Mouse (Mus musculus) layer of hippocampus, adult 8-10 months (tissue): ENCODE results near the gene Slc5a5. TPM values are rescaled to one million over a fixed set of nuclear protein-coding genes. Genes with fewer than 3 reads are reported as not detected.

Experiments
- DNase-seq, 2 experiments: peaks; one replicate each; pipeline ENCODE4 v3.0.0; 2022; ENCODE audit warnings: low spot score in 2 of 2
- total RNA-seq, 4 experiments: library from RNA; stranded (reverse); gene quantifications; 2 replicates each; pipeline ENCODE4 v1.2.4; 2022

Slc5a5 gene
- total RNA-seq, 4 experiments from 2014 or later = 10.5 to 12.3 (median 11.0) TPM

DNA sequence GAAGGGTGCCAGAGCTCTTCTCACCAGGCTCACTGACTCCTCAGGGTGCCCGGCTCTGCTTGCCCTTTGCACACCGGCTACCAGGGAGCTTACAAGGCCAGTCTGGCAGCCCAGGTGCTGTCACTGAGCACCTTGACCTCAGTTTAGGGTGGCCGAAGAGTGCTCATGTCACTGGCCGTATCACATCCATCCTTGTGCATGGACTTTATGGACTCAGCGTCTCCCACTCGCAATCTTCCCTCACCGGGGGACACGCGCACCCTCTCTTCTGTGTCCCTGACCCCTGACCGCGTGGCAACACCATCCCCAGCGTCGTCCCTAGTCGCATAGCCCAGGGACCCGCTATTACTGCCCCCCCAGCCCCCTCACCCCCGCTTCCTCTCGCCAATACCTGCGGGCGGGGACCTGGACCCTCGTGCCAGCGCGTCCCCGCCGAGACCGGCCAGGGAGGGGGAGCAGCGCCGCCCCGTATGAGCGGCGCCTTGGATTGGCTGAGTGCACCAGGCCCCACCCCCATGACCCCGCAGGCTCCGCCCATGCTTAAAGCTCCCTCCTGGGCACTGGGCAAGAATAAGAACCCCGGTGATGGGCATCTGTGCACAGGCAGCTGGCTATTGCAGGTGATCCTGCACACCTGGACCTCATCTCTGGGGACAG lies 35.9 kb downstream of the Slc5a5 start:
- DNase-seq = peak; percentile 71 to 78

DNA sequence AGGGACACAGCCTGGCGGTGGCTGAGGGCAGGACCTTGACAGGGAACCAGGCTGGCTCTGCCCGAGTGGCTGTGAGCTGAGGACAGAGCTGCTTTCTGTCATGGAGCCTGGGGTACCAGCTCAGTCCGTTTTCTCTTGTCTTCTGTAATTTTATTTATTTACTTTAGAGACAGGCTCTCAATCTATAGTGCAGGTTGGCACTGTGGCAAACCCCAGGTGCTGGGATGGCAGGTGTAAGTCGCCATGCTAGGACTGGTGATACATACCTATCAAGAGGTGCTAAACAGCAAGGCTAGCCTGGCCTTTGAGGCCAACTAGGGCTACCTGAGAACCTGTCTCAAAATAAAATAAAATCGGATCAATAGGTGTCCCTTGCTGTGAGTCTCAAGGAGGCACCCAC lies 36.5 kb downstream of the Slc5a5 start:
- DNase-seq = no peak

DNA sequence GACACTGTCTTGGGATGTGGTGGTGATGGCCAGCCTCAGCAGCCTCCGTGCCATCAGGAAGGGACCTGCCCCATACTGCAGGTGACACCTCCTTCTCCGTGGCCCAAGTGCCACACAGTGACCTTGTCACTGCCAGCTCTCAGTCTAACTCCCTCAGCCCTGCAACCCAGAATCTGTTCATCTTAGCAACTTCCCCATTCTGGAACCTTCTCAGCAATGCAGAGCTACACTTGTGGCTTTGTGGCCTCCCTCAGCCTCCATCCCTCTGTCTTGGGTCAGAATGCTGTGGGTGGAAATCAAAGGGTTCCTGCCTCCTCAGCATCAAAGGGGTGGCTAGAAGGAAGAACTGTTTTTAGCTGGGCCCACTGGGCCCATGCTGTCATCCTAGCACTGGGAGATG lies 38.7 kb downstream of the Slc5a5 start:
- DNase-seq = no peak

DNA sequence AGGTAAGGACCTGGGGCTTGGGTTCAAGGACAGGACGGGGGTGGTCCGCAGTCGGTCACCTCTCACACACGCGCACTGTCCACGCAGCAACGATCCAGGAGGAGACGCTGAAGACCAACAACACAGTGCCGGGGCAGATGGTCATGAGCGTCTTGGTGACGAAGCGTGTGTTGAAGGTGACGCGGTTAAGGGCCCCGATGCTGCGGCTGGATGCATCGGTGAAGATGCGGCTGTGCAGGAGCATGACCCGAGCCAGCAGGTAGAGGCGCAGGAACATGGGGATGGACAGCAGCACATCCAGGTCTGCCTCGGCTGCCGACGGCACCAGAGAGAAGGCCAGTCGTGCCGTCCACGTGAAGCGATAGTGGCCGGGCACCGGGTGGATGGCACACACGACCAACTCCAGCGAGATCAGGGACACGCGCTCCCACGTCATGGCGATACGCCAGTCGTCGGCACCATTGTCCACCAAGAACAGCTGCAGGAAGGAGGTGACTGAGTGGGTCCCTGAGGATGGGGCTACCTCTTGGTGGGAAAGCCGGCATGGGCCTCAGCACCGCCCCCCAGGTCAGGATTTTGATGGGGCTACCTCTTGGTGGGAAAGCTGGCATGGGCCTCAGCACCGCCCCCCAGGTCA lies 39.8 kb downstream of the Slc5a5 start:
- no peak for DNase-seq

DNA sequence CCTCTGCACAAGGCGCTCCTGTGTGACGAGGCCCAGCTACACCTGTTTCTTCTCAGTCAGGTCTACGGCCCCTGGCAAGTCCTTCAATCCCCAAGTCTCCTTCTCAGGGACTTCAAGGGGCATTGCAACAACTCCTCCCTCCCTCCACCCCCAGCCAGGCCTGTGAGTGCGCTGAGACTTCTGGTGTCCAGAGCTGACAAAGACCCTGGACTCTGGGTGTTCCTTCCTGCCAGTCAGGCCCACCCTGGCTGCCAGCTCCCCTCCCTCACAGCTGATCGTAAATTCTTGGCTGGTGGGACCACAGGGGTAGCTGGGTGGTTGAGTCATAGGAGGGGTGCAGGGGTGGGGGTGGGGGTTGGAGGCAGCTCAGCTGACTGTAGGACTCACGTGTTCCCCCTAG lies 40.7 kb downstream of the Slc5a5 start:
- DNase-seq = no peak

DNA sequence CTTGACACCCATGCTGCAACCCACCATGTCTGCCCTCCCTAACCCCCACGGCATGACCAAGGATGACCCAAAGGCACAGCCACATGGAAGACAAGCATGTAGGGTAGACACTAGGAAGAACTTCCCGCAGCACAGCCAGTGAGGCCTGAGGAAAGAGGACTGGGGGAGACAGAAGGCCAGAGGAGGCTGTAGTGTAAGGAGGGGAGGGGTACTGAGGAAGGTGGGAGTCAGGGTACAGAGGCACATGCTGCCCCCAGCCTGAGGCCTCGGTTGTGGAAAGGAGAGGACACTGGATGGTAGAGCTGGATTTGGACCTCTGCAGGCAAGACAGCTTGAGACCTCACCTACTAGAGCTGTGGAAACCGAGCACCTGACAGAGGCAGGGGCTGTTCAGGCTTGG lies 41.6 kb downstream of the Slc5a5 start:
- DNase-seq = no peak

DNA sequence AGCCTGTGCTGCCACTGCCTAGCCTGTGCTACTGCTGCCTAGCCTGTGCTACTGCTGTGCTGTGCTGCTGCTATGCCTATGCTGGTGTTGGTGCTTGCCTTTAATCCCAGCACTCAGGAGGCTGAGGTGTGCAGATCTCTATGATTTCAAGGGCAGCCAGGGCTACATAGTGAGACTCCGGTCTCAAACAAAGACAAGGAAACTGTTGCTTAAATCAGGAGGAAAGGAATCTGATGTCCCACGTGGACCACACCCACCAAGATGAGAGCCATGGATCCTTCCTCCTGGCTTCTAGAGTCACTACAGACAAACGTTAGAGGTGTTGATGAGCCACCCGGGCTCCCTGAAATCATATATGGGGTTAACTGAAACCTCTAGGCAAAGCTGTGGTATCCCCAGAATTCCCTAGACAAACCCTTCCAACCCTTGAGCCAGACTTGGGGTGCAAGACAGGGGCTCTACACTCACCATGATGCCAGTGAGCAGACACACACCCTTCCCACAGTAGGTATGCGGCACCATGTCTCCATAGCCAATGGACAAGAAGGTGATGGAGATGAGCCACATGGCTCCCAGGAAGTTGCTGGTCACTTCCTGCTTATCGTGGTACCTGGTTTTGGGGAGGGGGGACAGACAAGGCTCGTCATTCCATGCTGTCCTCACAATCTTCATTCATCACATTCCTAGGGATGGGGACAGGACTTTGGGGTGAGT lies 42.3 kb downstream of the Slc5a5 start:
- DNase-seq = no peak

DNA sequence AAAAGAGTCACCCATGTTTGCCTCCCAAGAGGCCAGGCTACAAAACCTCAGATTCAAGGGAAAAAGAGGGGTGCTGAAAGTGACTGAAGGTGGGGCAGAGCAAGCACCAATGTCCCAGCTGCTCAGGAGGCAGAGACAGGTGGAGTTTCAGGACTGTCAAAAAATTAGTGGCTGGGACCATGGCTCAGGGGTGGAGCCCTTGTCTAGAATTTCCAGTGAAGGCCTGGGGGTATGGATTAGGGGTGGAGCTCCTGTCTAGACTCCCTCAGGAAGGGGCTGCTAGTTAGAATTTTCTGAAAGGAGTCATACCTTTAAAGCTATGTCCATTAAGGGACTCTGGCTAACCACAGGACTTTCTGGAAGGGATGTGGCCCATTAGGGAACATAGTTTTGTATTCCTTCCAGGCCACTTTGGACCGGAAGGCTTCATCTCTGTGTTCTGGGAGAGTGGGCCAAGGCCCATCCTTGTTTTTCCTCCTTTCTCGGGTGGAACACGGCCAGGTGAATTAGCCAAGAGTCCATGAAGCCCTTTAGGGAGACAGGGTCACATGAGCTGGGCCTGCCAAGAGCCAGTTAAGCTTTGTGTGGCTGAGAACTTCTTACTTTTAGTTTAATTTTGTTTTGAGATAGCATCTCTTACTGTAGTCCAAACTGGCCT lies 43.1 kb downstream of the Slc5a5 start:
- DNase-seq = no peak

DNA sequence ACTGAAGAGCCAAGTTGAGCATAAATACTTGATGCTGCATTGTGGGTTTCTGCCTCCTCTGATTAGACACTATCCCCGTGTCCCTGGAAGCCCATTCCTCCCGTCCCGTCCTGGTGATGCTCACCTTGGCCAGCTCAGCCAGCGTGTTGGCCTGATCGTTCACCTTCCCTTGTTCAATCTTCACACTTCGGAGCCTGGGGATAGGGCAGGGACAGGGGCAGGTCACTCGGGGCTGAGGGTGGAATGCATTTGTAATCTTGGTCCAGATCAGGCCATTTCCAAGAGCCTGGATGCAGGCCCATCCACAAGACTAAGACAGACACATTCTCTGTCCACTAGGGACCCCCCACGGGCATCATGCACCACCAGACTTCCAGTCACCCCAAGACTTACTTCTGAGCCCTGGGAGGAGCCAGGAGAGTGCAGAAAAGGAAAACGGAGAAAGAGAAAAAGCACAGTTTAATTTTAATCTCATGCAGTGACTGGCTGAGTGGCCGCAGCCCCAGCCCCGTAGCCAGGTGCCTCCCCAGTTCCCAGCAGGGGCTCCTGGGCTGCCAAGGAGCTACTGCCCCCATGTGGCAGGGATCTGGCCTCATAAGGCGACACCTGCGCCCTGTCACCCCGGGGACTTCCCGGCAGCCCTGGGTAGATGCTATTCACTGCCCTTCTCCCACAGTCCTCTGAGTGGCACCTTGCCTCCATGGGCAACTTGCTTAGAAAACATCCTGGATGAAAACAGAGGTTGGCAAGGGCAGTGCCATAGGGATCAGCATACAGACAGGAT lies 46.0 kb downstream of the Slc5a5 start:
- DNase-seq = no peak

DNA sequence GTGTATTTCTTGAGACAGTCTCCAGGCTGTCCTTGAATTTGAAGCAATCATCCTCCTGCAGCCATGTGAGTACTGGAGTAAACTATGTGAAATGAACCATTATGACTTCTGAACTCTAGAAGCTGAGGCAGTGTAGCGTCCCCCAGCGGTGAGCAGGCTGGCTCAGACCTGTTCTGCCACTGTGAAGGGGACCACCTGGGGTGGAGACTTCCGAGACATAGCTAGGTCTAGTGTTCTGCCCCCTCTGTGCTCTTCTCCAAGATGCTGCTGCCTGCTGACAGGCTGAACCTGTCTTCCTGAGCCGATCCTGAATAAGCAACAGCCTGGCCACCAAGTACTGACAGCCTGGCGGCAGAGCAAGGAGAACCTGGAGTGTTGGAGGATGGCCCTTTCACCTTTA lies 47.4 kb downstream of the Slc5a5 start:
- DNase-seq = no peak

DNA sequence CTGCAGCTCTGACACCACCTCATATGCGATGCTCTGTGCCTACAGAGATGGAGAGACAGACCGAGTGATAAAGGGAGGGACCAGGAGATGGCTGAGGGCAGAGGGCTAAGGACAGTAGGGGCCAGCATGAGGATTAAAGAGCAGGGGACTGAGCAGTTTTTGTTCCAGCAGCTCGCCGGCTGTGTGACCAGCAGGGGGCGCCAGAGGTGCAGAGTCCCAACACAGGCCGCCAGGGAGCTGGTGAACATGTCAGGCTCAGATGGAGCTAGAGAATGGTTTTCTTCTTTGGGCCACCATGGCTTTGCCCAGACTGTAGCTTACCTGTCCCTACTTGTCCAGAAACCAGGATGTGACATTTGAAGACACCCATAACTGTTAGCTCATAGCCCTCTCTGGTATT lies 48.0 kb downstream of the Slc5a5 start:
- peak; percentile 75 to 90 for DNase-seq

DNA sequence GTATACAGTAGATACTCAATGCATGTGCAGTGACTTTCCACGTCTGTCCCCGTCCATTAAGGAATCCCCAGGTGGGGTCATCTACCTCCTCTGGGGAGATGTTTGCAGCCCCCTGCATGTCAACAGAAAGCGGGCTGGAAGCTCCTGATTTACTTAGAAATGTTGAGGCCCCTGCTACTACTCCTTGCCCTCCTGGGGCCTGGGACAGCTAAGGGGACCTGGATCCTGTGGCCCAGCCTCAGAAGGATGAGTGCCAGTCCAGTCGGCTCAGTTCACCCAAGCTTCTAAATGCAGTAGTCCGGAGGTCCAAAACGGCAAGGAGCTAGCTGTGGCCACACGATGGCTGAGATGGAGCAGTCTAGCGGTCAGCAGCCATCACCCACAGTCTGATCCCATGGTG lies 48.6 kb downstream of the Slc5a5 start:
- DNase-seq = no peak

DNA sequence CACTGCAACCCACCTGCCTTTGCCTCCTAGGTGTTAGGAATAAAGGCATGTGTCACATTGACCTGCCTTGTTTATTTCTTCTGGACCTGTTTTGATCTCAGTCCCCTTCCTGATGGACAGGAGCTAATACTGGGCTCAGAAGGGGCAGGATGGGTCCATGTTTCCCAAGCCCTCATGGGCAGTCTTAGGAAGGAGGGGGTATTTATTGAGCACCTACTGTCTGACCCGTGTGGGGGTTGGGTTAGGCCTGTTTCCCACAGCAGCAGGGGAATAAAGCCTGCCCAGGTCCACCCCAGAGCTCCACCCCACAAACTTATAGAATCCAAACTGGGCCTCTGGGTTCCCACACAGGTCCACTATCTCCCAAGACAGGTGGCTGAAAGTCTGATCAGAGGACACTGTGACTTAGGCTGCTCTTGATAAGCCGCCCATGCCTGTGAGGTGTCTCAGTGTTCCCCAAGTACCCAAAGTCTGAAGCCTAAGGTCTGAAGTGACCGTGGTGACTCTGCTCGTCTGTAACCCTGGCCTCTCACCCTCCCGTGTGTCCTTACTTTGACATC lies 49.3 kb downstream of the Slc5a5 start:
- no peak for DNase-seq

DNA sequence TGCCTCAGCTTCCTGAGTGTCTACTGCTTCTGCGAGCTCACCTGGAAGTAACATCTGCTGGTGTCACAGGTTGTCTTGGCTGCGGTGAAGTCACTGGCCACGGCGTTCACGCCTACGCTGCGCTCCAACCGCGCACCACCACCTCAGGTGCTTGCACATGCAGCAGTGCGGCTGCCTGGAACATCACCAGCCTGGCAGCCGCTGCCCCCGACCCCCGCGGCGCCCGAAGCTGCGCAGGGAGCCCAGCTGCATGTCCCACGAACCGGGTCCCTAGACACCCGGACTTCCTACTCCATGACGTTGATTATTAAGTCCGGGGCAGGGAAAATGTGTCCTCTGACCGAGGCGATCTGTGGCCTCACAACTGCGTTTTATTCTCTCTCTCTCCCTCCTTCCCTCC lies 50.1 kb downstream of the Slc5a5 start:
- DNase-seq = no peak

DNA sequence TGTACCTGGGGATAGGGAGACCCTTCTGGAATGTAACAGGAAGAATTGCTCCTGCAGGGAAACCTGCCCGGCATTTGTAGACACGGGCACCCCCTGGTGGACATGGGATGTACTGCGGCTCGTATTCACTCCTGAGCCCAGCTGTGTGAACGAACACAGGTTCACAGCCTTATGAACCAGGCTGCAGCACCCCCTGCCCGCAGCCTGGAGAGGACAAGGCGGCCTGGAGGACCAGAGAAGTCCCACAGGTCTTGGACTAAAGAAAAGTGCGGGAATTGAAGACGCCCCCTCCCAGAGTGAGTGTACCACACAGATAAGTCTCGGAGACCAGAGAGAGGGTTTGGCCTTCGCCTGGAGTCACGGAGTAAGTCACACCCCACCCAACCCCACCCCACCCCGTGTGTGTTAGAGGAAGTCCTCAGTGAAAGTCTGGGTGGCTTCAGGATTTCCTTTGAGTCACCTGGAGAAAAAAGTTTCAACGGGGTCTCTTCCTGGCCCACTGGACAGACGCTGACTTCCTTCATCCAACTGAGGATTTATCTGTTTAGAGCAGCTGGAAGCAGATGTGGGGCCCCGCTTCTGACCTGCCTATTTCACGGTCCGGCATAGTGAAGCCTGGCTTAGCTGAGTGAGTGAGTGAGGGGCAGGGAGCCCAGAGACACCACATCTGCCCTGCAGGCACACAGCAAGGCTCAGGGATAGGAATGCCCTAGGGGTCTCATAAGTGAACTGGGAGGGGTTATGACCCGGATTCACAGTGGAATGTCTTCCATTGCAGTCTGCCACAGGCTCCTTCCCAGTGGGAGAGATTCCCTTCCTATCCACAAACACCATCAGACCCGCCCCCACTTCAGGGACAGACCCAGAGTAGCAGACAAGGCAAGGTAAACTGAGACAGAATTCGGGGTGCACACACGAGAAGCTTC lies 51.1 kb downstream of the Slc5a5 start:
- DNase-seq = peak; percentile 81 to 93

DNA sequence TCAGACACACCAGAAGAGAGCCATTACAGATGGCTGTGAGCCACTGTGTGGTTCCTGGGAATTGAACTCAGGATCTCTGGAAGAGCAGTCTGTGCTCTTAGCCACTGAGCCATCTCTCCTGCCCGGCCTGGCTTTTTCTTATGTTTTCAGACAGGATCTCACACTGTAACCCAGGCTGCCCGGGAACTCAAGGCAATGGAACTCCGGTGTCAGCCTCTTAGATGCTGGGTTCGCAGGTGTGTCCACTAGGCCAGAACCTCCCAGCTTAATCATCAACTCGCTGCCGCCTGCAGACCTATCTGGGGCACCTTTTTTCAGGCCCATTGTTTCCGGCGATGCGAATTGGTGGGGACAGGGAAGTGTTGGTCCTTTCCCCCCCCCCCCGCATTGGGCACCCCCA lies 52.0 kb downstream of the Slc5a5 start:
- no peak for DNase-seq

DNA sequence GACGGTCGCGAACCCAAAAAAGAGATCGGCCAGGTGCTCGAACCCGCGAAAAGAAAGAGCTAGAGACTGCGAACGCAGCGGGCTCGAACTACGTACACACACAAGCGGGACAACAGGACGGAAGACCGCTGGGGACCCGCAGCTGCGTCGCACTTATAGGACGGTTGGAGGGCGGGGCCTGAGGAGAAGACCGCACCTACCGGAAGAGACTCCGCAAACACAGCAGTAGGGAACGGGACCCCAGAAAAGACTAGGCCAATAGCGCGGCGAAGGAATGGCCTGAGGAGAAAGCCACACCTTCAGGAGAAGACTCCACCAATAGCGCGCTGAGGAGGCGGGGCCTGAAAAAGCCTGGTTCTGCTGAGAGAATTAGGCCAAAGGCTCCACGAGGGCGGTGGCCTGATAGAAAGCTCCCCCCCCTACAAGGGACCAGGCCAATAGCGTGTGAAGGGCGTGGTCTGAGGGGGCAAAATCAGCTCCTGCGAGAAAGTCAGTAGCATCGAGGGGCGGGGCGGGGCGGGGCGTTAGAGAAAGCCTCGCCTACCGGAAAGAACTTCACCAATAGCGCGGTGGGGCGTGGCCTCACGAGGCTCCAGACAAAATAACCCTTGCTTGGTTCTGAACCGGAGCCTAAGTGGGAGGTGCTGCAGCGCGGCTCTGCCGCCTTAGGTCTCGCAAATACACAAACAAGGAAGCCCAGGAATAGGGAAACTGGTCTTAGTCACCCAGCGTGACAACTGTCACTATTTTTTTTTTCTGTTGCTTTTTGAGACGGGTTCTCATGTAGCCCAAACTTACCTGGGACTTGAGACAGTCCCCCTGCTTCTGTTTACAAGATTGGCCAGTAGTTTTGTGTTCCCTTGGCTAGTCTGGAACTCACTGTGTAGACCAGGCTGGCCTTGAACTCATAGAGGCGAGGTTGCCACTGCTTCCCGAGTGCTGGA lies 52.9 kb downstream of the Slc5a5 start, which contains the start of gene Arrdc2:
Gene Arrdc2, minus strand, starts transcription at position 313 of the 944 bp plus-strand sequence.
- DNase-seq = peak; percentile 99 to 100

DNA sequence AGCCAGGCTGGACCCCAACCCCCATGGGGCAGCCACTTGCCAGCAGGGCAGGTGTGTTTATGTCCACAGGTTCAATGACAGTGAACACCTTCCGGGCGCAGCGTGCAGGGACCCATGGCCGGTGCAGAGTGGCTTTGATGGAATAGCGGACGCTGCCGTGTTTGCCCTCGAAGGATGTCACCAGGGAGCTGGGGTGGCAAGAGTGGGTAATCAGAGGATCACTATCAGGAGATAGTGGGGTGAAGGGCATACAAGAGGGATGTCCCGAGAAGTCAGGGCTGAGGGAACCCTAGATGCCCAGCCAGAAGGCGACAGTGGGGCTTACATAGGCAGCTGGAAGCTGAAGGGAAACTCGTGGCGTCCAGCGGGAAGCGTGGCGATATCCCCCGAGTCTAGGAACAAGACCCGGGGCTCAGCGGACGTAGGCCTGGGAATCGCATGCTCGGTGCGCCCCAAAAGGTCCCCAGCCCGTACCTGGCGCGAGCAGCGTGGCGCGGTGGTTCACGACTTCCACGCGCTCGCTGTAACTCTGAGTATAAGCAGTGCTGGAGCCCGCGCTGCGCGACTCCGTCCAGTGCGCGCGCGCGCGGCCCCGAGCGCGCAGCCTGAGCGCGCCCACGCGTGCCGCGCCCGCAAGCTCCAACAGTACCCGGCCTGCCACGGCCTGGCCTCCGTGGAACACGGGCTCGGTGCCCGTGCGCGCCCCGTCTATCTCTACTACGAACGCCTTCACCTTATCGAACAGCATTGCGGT lies 53.7 kb downstream of the Slc5a5 start:
- DNase-seq = no peak
